Mouse (Mus musculus): Measurements from ENCODE around the gene Slc25a10. TPM values are rescaled to one million over a fixed set of nuclear protein-coding genes. Genes with fewer than 3 reads are reported as not detected.
A peak's percentile ranks its signal among the peaks of the same experiment; 100 is the strongest.

The Slc25a10 gene
- polyA plus RNA-seq, 1 experiment from 2014 or later, result 29.3 TPM

- Histone ChIP-seq H3K4me3 (no peak overlapping the region), H3K9me3 (no peaks in the 10 kb centered on the region), H3K4me2 (no peak overlapping the region), H3K4me1 (replicated peaks) (peaks cover 12% of the 10 kb centered on the region), H3K27ac (replicated peaks) (no peak overlapping the region), H3K36me3 (no peaks in the 10 kb centered on the region), H3K27me3 (peaks cover 76% of the 10 kb centered on the region), H3K9ac (no peak overlapping the region)
- ATAC-seq (ENCODE audit: low read depth), result no peak
- 28% methylated on average over 9 of the region's 9 CpGs for WGBS
These were observed 40.0 kb downstream of the Slc25a10 start for GRCm38 (mm10) chr11:120531646-120532045.

DNA sequence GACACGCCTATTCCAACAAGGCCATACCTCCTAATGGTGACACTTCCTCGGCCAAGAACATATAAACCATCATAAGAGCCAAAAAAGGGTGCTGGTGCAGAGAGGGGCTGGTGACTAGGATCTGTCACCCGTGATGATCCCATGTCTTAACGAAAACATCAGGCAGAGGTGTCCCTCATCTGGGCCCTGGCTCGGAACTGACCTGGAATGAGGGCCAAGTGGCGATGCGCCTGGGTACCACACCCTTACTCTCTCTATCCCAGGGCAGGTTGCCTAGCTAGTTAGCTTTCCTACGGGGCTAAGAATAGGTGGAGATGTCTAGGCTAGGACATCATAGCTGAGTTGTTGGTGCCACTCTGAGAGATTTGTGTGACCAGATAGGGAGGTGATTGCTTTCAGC lies 42.5 kb downstream of the Slc25a10 start:
- peaks cover 21% of the 10 kb centered on the region for H3K4me1 ChIP-seq (replicated peaks)
- H3K27me3 ChIP-seq, result peaks cover 57% of the 10 kb centered on the region
- H3K4me2 ChIP-seq, result no peak overlapping the region
- H3K9ac ChIP-seq, result no peak overlapping the region
- no peak for ATAC-seq (ENCODE audit: low read depth)
- no peaks in the 10 kb centered on the region for H3K36me3 ChIP-seq
- WGBS, result 80% methylated on average over 8 of the region's 8 CpGs
- no peak overlapping the region for H3K27ac ChIP-seq (replicated peaks)
- H3K4me3 ChIP-seq, result no peak overlapping the region
- no peaks in the 10 kb centered on the region for H3K9me3 ChIP-seq

- no peak for ATAC-seq (ENCODE audit: low read depth)
- Histone ChIP-seq H3K27ac (replicated peaks) (no peak overlapping the region), H3K27me3 (peaks cover 47% of the 10 kb centered on the region), H3K4me1 (replicated peaks) (peaks cover 31% of the 10 kb centered on the region), H3K9ac (no peak overlapping the region), H3K4me3 (no peak overlapping the region), H3K9me3 (no peaks in the 10 kb centered on the region), H3K36me3 (no peaks in the 10 kb centered on the region), H3K4me2 (no peak overlapping the region)
- WGBS, result 78% methylated on average over 3 of the region's 3 CpGs
These were observed 43.5 kb downstream of the Slc25a10 start for GRCm38 (mm10) chr11:120535145-120535544.

GRCm38 (mm10) chr11:120535804-120536203 lies 44.2 kb downstream of the Slc25a10 start:
- no peak for ATAC-seq (ENCODE audit: low read depth)
- Histone ChIP-seq H3K27ac (replicated peaks) (no peak overlapping the region), H3K9me3 (no peaks in the 10 kb centered on the region), H3K4me2 (no peak overlapping the region), H3K9ac (no peak overlapping the region), H3K36me3 (no peaks in the 10 kb centered on the region), H3K27me3 (peaks cover 40% of the 10 kb centered on the region), H3K4me3 (no peak overlapping the region), H3K4me1 (replicated peaks) (peaks cover 28% of the 10 kb centered on the region)
- 88% methylated on average over 3 of the region's 3 CpGs for WGBS

GRCm38 (mm10) chr11:120538485-120538884 lies 46.8 kb downstream of the Slc25a10 start:
- Histone ChIP-seq H3K4me2 (no peak overlapping the region), H3K4me1 (replicated peaks) (peaks cover 23% of the 10 kb centered on the region), H3K27me3 (peaks cover 13% of the 10 kb centered on the region), H3K27ac (replicated peaks) (peak overlapping the region; percentile 75; the same call in 1 of the 2 replicates), H3K9me3 (no peaks in the 10 kb centered on the region), H3K9ac (no peak overlapping the region), H3K4me3 (no peak overlapping the region), H3K36me3 (peaks cover 22% of the 10 kb centered on the region)
- WGBS, result 78% methylated on average over 3 of the region's 3 CpGs
- ATAC-seq (ENCODE audit: low read depth), result no peak

DNA sequence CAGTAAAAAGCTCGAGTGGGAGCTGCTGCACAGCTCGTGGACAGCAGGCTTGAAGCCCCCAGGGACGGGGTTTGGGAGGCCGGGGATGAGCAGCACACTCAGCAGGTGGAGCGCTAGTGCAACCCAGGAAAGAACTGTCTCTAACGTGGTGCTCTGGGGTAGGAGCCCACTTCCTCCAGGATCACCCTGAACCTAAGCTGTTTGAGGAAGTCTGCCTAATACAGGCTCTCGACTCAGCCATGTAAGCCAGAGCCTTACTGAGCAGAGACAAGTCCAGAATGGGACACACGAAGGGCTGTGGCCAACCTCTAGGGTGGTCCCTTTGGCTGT lies 47.3 kb downstream of the Slc25a10 start:
- Histone ChIP-seq H3K4me1 (replicated peaks) (peaks cover 23% of the 10 kb centered on the region), H3K9me3 (no peaks in the 10 kb centered on the region), H3K4me3 (no peak overlapping the region), H3K36me3 (peaks cover 26% of the 10 kb centered on the region), H3K27ac (replicated peaks) (peak overlapping the region; percentile 75), H3K9ac (no peak overlapping the region), H3K4me2 (no peak overlapping the region), H3K27me3 (peaks cover 9% of the 10 kb centered on the region)
- no peak for ATAC-seq (ENCODE audit: low read depth)
- WGBS, result 57% methylated on average over 8 of the region's 8 CpGs

GRCm38 (mm10) chr11:120539285-120540014 lies 47.8 kb downstream of the Slc25a10 start:
- Histone ChIP-seq H3K27ac (replicated peaks) (peak overlapping the region; percentile 75), H3K9ac (peak overlapping the region; percentile 49), H3K9me3 (no peaks in the 10 kb centered on the region), H3K4me2 (no peak overlapping the region), H3K27me3 (peaks cover 4% of the 10 kb centered on the region), H3K36me3 (peaks cover 32% of the 10 kb centered on the region), H3K4me1 (replicated peaks) (peaks cover 23% of the 10 kb centered on the region), H3K4me3 (no peak overlapping the region)
- peak; percentile 76 for ATAC-seq (ENCODE audit: low read depth)
- 28% methylated on average over 10 of the region's 10 CpGs for WGBS

GRCm38 (mm10) chr11:120541907-120542306 lies 50.3 kb downstream of the Slc25a10 start:
- 53% methylated on average over 4 of the region's 4 CpGs for WGBS
- no peaks in the 10 kb centered on the region for H3K9me3 ChIP-seq
- no peak overlapping the region for H3K4me2 ChIP-seq
- peaks cover 29% of the 10 kb centered on the region for H3K4me1 ChIP-seq (replicated peaks)
- no peak for ATAC-seq (ENCODE audit: low read depth)
- H3K27ac ChIP-seq (replicated peaks), result no peak overlapping the region
- no peaks in the 10 kb centered on the region for H3K27me3 ChIP-seq
- H3K4me3 ChIP-seq, result no peak overlapping the region
- no peak overlapping the region for H3K9ac ChIP-seq
- peaks cover 44% of the 10 kb centered on the region for H3K36me3 ChIP-seq

GRCm38 (mm10) chr11:120542376-120542775 lies 50.7 kb downstream of the Slc25a10 start:
- WGBS, result 85% methylated on average over 6 of the region's 6 CpGs
- Histone ChIP-seq H3K36me3 (peaks cover 44% of the 10 kb centered on the region), H3K9me3 (no peaks in the 10 kb centered on the region), H3K4me1 (replicated peaks) (peaks cover 32% of the 10 kb centered on the region), H3K4me3 (no peak overlapping the region), H3K9ac (no peak overlapping the region), H3K27ac (replicated peaks) (no peak overlapping the region), H3K4me2 (no peak overlapping the region), H3K27me3 (no peaks in the 10 kb centered on the region)
- no peak for ATAC-seq (ENCODE audit: low read depth)

GRCm38 (mm10) chr11:120545964-120546363 lies 54.3 kb downstream of the Slc25a10 start:
- Histone ChIP-seq H3K9ac (0 out of 2 replicates have a peak overlapping the region, but pooled peaks have one; percentile 17), H3K4me2 (no peak overlapping the region), H3K4me1 (replicated peaks) (peaks cover 33% of the 10 kb centered on the region), H3K27ac (replicated peaks) (no peak overlapping the region), H3K27me3 (no peaks in the 10 kb centered on the region), H3K36me3 (peaks cover 44% of the 10 kb centered on the region), H3K4me3 (no peak overlapping the region), H3K9me3 (no peaks in the 10 kb centered on the region)
- whole genome bisulfite sequencing, result 96% methylated on average over 3 of the region's 3 CpGs
- ATAC-seq (ENCODE audit: low read depth), result no peak

DNA sequence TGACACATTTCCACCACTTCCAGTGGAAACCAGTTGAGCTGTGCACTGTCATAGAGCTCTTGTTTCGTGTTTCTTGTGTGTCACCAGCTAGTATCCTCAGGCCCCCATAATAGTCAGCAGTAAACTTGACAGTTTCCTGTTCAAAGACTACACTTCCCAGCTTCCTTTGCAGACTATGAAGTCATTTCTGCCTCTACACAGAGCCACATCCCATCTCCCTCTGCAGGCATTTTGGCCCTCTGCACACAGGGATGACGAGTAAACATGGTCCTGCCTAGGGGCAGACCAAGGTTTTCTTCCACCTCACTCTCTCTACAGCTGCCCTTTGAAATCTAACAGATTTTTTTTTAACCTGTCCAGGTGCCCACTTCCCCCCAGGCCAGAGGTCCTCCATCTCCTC lies 55.8 kb downstream of the Slc25a10 start:
- ATAC-seq (ENCODE audit: low read depth), result no peak
- H3K9ac ChIP-seq, result peak overlapping the region; percentile 12; the same call in 1 of the 2 replicates
- H3K36me3 ChIP-seq, result peaks cover 32% of the 10 kb centered on the region
- H3K4me1 ChIP-seq (replicated peaks), result peaks cover 33% of the 10 kb centered on the region
- no peaks in the 10 kb centered on the region for H3K27me3 ChIP-seq
- H3K4me2 ChIP-seq, result 0 out of 2 replicates have a peak overlapping the region, but pooled peaks have one; percentile 96
- H3K4me3 ChIP-seq, result no peak overlapping the region
- no peak overlapping the region for H3K27ac ChIP-seq (replicated peaks)
- 57% methylated on average over 2 of the region's 2 CpGs for WGBS
- H3K9me3 ChIP-seq, result no peaks in the 10 kb centered on the region

GRCm38 (mm10) chr11:120548214-120548613 lies 56.6 kb downstream of the Slc25a10 start:
- Histone ChIP-seq H3K4me3 (peak overlapping the region; percentile 91), H3K36me3 (peaks cover 24% of the 10 kb centered on the region), H3K9ac (peak overlapping the region; percentile 98), H3K9me3 (no peaks in the 10 kb centered on the region), H3K27me3 (no peaks in the 10 kb centered on the region), H3K27ac (replicated peaks) (no peak overlapping the region), H3K4me1 (replicated peaks) (peaks cover 33% of the 10 kb centered on the region), H3K4me2 (peak overlapping the region; percentile 96)
- no peak for ATAC-seq (ENCODE audit: low read depth)
- 88% methylated on average over 3 of the region's 3 CpGs for WGBS

- Histone ChIP-seq H3K27ac (replicated peaks) (peak overlapping the region; percentile 90), H3K4me1 (replicated peaks) (peaks cover 33% of the 10 kb centered on the region), H3K4me3 (peak overlapping the region; percentile 91), H3K36me3 (peaks cover 19% of the 10 kb centered on the region), H3K9me3 (no peaks in the 10 kb centered on the region), H3K27me3 (no peaks in the 10 kb centered on the region), H3K9ac (peak overlapping the region; percentile 98), H3K4me2 (peak overlapping the region; percentile 96)
- WGBS, result 32% methylated on average over 7 of the region's 7 CpGs
- ATAC-seq (ENCODE audit: low read depth), result no peak
These were observed 57.1 kb downstream of the Slc25a10 start for GRCm38 (mm10) chr11:120548786-120549167.
